Mouse (Mus musculus): Measurements from ENCODE around the gene Med12l.

- TF ChIP-seq CTCF (IDR thresholded peaks at IDR 0.05) (no peak), POLR2A (IDR thresholded peaks at IDR 0.05; ENCODE audit: insufficient read depth, low read depth, low read length) (no peak), EP300 (IDR thresholded peaks at IDR 0.05; ENCODE audit: insufficient read depth, low read depth, low read length) (no peak)
Observed at GRCm38 (mm10) chr3:59125022-59125421, 119.4 kb downstream of the Med12l start.

Data from heart, adult 2 months (tissue).